Comparison of ENCODE assay signal across 9 mouse cellular contexts in genomic region chr11:44002716-44003522, GRCm38 (mm10).
DNase-seq lines count a peak whose midpoint lies in the region; ATAC-seq lines count a peak whose summit lies in the region.
"Had no signal": no experiment of that assay in that cellular context is flagged by ENCODE, and none has a peak within 500 bp of the region (broad histone marks: within the 10 kb centered on the region; RNA-seq: fewer than 3 reads in every experiment).

No protein-coding gene starts in this region.

- no peak overlapping the region for H3K9ac ChIP-seq in hindbrain, embryonic 14.5 days
- no peak overlapping the region for H3K9ac ChIP-seq in intestine, embryonic 15.5 days
- H3K9ac ChIP-seq: heart, embryonic 13.5 days had no signal

- H3K4me2 ChIP-seq in hindbrain, embryonic 14.5 days (replicated peaks), result no peak overlapping the region
- H3K4me2 ChIP-seq in intestine, embryonic 15.5 days (replicated peaks), result no peak overlapping the region
- H3K4me2 ChIP-seq: heart, embryonic 13.5 days had no signal

- H3K27ac ChIP-seq in hindbrain, embryonic 14.5 days, result no peak overlapping the region
- no peak overlapping the region for H3K27ac ChIP-seq in hindbrain, embryonic 10.5 days
- H3K27ac ChIP-seq in intestine, embryonic 15.5 days, result no peak overlapping the region
- H3K27ac ChIP-seq: heart, embryonic 13.5 days had no signal

- DNase-seq in hindbrain, embryonic 14.5 days (ENCODE audit: low spot score), result peak; percentile 55
- no peak for DNase-seq in hindbrain, embryonic 10.5 days (ENCODE audit: low spot score)
- peak; percentile 54 for DNase-seq in NIH3T3 (ENCODE audit: low read depth)
- DNase-seq in cerebellum, adult 9-10 months, result peak; percentile 82
- DNase-seq in layer of hippocampus, postnatal 14 days (ENCODE audit: low spot score in 2 of 2), result peak; percentile 33 to 80
- DNase-seq in right cerebral cortex, postnatal 36 days (ENCODE audit: low spot score in 2 of 2), result no peak
- no peak for DNase-seq in kidney, adult 11 months

- no peaks in the 10 kb centered on the region for H3K9me3 ChIP-seq in hindbrain, embryonic 14.5 days (ENCODE audit: control insufficient read depth, low read length)
- no peaks in the 10 kb centered on the region for H3K9me3 ChIP-seq in hindbrain, embryonic 10.5 days
- H3K9me3 ChIP-seq in intestine, embryonic 15.5 days, result no peaks in the 10 kb centered on the region
- H3K9me3 ChIP-seq: heart, embryonic 13.5 days had no signal

- H3K4me3 ChIP-seq in hindbrain, embryonic 14.5 days (replicated peaks; ENCODE audit: low read length), result no peak overlapping the region
- no peak overlapping the region for H3K4me3 ChIP-seq in hindbrain, embryonic 10.5 days
- no peak overlapping the region for H3K4me3 ChIP-seq in intestine, embryonic 15.5 days (replicated peaks)
- H3K4me3 ChIP-seq: heart, embryonic 13.5 days had no signal

- no peaks in the 10 kb centered on the region for H3K36me3 ChIP-seq in hindbrain, embryonic 14.5 days (replicated peaks; ENCODE audit: control insufficient read depth, insufficient read depth)
- no peaks in the 10 kb centered on the region for H3K36me3 ChIP-seq in hindbrain, embryonic 10.5 days
- no peaks in the 10 kb centered on the region for H3K36me3 ChIP-seq in intestine, embryonic 15.5 days
- H3K36me3 ChIP-seq: heart, embryonic 13.5 days had no signal

- no peaks in the 10 kb centered on the region for H3K27me3 ChIP-seq in hindbrain, embryonic 14.5 days (ENCODE audit: control insufficient read depth, insufficient read depth, low read length)
- H3K27me3 ChIP-seq in hindbrain, embryonic 10.5 days (ENCODE audit: insufficient read depth, poor library complexity, severe bottlenecking), result no peaks in the 10 kb centered on the region
- no peaks in the 10 kb centered on the region for H3K27me3 ChIP-seq in intestine, embryonic 15.5 days (replicated peaks)
- H3K27me3 ChIP-seq: heart, embryonic 13.5 days had no signal

- WGBS in hindbrain, embryonic 14.5 days, result 61% methylated on average over 6 of the region's 6 CpGs
- WGBS in hindbrain, embryonic 10.5 days, result 71% methylated on average over 6 of the region's 6 CpGs
- whole genome bisulfite sequencing in intestine, embryonic 15.5 days, result 67% methylated on average over 6 of the region's 6 CpGs

- peak; percentile 64; the same call in 1 of the 2 replicates for ATAC-seq in hindbrain, embryonic 14.5 days (ENCODE audit: low FRiP score)
- ATAC-seq in intestine, embryonic 15.5 days, result no peak

- H3K4me1 ChIP-seq in hindbrain, embryonic 14.5 days (replicated peaks; ENCODE audit: control insufficient read depth, insufficient read depth, low read length), result no peaks in the 10 kb centered on the region
- no peaks in the 10 kb centered on the region for H3K4me1 ChIP-seq in hindbrain, embryonic 10.5 days (replicated peaks)
- H3K4me1 ChIP-seq in intestine, embryonic 15.5 days (replicated peaks), result no peaks in the 10 kb centered on the region

Comparison
In these comparisons a context has a peak if more than half of its experiments do, and no peak if none do; other contexts are left out.
1. DNase-seq: peak in hindbrain, embryonic 14.5 days (single experiment), NIH3T3 (single experiment), cerebellum, adult 9-10 months (single experiment) and layer of hippocampus, postnatal 14 days (2 of 2); none in hindbrain, embryonic 10.5 days (single experiment), right cerebral cortex, postnatal 36 days (0 of 2) and kidney, adult 11 months (single experiment).